Mouse (Mus musculus): ENCODE results near the gene Map3k11.

Gene Map3k11

GRCm38 (mm10) chr19:5730314-5731186 is 42.0 kb downstream of the Map3k11 start:
- in situ Hi-C loops (cut with MboI, MseI) = no loop called here

DNA sequence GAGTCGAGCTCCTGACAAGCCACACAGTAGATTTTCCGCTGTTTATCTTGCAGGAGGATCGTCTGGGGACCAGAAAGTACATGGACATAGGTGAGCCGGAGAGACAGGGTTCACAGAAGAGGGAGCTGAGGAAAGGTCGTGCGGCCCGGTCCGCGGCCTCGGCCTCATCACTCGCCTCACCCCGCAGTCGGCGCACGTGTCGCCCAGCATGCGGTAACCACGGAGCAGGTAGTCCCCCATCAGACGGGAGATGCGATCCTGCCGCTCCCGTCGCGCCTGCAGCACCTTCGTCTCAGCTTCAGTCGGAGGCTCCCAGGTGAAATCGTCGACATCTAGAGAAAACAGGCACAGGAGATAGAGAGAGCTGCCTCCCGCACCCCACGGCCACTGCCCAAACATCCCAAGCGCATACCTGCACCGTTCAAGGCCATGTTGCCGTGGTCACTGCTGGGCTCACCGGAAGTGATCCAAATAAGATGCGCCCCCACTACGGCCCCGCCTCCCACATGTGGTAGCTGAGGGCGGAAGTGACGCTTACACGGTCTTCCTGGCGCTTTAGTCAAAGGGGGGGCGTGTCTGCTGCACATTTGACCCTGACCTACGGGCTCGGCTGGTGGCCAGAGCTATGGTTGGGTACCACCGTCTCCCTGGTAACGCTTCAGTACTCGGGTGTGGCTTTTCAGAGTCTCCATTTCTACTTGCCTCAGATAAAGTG is 42.9 kb downstream of the Map3k11 start:
- in situ Hi-C loops (cut with MboI, MseI) = no loop called here

- in situ Hi-C loops (cut with MboI, MseI) = no loop called here
Measured at GRCm38 (mm10) chr19:5734325-5734724, 45.8 kb downstream of the Map3k11 start.

DNA sequence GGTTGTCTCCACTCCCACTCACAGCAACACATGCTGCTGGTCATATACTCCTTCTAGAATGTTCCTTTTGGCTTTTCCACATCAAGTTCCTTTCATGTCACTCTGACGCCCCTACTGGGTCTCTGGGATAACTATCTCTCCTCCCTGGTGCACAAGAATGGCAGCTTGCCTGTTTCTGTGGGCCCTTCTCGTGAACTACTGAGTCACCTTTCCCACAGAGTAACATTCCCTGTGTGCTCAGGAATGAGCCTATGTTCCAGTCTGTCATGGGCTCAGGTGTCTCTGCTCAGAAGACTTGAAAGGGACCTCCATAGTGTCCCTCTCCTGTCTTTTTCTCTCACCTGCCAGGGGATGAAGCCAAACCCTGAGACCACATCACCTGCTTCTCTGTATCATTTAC is 50.9 kb downstream of the Map3k11 start:
- in situ Hi-C loops (cut with MboI, MseI) = no loop called here

GRCm38 (mm10) chr19:5740320-5741317 is 52.1 kb downstream of the Map3k11 start, which contains the start of gene Ltbp3:
Gene Ltbp3, plus strand, starts transcription at chr19:5740904.
- in situ Hi-C loops (cut with MboI, MseI) = loop anchor here (5.0 kb wide), 1 partner anchor 38 kb away; the partner anchor contains the start of gene Kcnk7

- in situ Hi-C loops (cut with MboI, MseI) = loop anchor here (5.0 kb wide), 1 partner anchor 39 kb away; the partner anchor contains the start of gene Kcnk7
Measured at GRCm38 (mm10) chr19:5741641-5742240, 53.2 kb downstream of the Map3k11 start.

- in situ Hi-C loops (cut with MboI, MseI) = loop anchor here (5.0 kb wide), 1 partner anchor 40 kb away; the partner anchor contains the start of gene Kcnk7
Measured at GRCm38 (mm10) chr19:5742241-5742641, 53.7 kb downstream of the Map3k11 start.

- in situ Hi-C loops (cut with MboI, MseI) = loop anchor here (5.0 kb wide), 1 partner anchor 41 kb away; the partner anchor contains the start of gene Kcnk7
Measured at GRCm38 (mm10) chr19:5743576-5743975, 55.0 kb downstream of the Map3k11 start.

- in situ Hi-C loops (cut with MboI, MseI) = loop anchor here (5.0 kb wide), 1 partner anchor 74 kb away; no protein-coding TSS in a partner anchor
Measured at GRCm38 (mm10) chr19:5745756-5746710, 57.5 kb downstream of the Map3k11 start.

DNA sequence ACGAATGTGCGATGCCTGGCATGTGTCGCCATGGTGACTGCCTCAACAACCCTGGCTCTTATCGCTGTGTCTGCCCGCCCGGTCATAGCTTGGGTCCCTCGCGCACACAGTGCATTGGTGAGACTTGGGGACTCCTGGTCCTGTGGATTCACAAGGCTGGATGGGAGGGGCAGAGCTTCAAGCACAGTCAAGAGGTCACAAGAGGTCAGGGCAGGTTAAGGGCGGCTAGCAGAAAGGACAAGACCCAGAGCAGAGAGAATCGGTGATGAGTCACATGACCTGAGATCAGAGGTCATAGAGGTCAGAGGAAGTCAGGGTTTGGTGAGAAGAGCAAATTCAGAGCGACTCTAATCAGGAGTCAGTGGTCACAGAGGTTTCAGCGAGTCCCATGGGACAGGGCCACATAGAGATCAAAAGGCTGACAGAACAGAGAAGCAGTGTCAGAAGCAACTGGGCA is 58.4 kb downstream of the Map3k11 start:
- in situ Hi-C loops (cut with MboI, MseI) = loop anchor here (5.0 kb wide), 1 partner anchor 75 kb away; no protein-coding TSS in a partner anchor

DNA sequence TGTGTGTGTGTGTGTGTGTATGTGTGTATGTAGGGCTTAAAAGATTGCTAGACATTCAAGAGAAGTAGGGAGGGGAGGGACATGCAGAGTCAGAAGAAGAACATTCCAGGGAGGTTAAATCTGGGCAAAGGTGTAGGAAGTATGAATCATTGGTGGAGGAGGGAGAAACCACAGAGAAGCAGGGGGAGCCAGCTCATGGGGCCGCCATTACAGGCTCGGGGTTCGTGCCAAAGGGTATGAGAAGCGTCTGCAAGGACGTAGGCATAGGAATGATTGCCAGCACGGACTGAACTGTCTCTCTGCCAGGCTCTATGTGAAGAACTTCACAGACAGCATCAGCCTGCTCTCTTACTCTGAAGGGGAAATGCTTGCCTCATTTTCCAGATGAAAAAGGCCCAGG is 60.9 kb downstream of the Map3k11 start:
- in situ Hi-C loops (cut with MboI, MseI) = loop anchor here (5.0 kb wide), 1 partner anchor 77 kb away; no protein-coding TSS in a partner anchor

DNA sequence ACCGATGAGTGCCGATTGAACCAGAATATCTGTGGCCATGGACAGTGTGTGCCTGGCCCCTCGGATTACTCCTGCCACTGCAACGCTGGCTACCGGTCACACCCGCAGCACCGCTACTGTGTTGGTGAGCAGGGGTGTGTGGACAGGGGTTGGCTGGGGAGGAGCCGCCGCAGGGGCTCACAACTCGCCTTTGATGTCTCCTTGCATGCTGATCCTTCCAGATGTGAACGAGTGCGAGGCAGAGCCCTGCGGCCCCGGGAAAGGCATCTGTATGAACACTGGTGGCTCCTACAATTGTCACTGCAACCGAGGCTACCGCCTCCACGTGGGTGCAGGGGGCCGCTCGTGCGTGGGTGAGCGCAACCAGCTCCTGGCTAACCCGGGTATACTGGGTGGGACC is 62.4 kb downstream of the Map3k11 start:
- in situ Hi-C loops (cut with MboI, MseI) = no loop called here

DNA sequence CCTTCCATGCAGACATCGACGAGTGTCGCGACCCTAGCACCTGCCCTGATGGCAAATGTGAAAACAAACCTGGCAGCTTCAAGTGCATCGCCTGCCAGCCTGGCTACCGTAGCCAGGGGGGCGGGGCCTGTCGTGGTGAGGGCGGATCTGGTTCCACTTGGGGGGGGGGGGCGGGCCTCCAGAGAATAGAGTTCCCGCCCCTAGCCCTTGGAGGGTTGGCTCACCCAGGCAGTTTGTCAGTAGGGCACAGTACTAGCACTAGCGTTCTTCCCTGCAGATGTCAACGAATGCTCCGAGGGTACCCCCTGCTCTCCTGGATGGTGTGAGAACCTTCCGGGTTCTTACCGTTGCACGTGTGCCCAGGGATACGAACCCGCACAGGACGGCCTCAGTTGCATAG is 63.2 kb downstream of the Map3k11 start:
- in situ Hi-C loops (cut with MboI, MseI) = no loop called here

Data from regulatory T cell (primary cell).